Mouse (Mus musculus) liver, embryonic 15.5 days (tissue): ENCODE measurements at regions not wholly inside any gene's neighbourhood (a gene's known extent, or its start where the extent isn't known, plus 50 kb on each side); places are given as distances from the start of the nearest gene placed in this dataset.

Experiments
- ATAC-seq: fragments of 200-750 bp; cut with Nextera tagmentation; 2 replicates; pipeline ENCODE4 v1.8.0; 2017; ENCODE audit warnings: moderate number of reproducible peaks, mild to moderate bottlenecking, moderate library complexity; ENCODE audit not compliant: insufficient read depth
- H3K27ac ChIP-seq: fragments of 300-500 bp; sonication (generic); replicated peaks from 2 replicates; pipeline ENCODE4 v1.5.1; 2015; ENCODE audit warnings: mild to moderate bottlenecking, inconsistent platforms
- H3K27me3 ChIP-seq: fragments of 300-500 bp; sonication (generic); 2 replicates; pipeline ENCODE4 v1.6.1; 2015; ENCODE audit warnings: mild to moderate bottlenecking, inconsistent platforms
- H3K36me3 ChIP-seq: fragments of 300-500 bp; sonication (generic); replicated peaks from 2 replicates; pipeline ENCODE4 v1.6.1; 2015; ENCODE audit warnings: moderate library complexity, mild to moderate bottlenecking, inconsistent platforms
- H3K4me1 ChIP-seq: fragments of 300-500 bp; sonication (generic); replicated peaks from 2 replicates; pipeline ENCODE4 v1.6.1; 2015; ENCODE audit warnings: inconsistent platforms
- H3K4me2 ChIP-seq: fragments of 300-500 bp; sonication (generic); 2 replicates; pipeline ENCODE4 v1.6.1; 2015; ENCODE audit warnings: moderate library complexity, mild to moderate bottlenecking, inconsistent platforms
- H3K4me3 ChIP-seq: fragments of 300-500 bp; sonication (generic); replicated peaks from 2 replicates; pipeline ENCODE4 v1.5.1; 2015; ENCODE audit warnings: mild to moderate bottlenecking, inconsistent platforms
- H3K9ac ChIP-seq: fragments of 300-500 bp; sonication (generic); 2 replicates; pipeline ENCODE4 v1.6.1; 2015; ENCODE audit warnings: moderate library complexity, mild to moderate bottlenecking, inconsistent platforms
- H3K9me3 ChIP-seq: fragments of 300-500 bp; sonication (generic); replicated peaks from 2 replicates; pipeline ENCODE4 v1.6.1; 2016; ENCODE audit warnings: inconsistent platforms
- WGBS: fragments of 180-500 bp; shearing (Covaris S2); methylation state at CpG from one replicate; pipeline ENCODE4 v1.1.7; 2015; ENCODE audit warnings: mixed read lengths; ENCODE audit not compliant: insufficient replicate concordance; 5-methylcytosine and 5-hydroxymethylcytosine counted together

DNA sequence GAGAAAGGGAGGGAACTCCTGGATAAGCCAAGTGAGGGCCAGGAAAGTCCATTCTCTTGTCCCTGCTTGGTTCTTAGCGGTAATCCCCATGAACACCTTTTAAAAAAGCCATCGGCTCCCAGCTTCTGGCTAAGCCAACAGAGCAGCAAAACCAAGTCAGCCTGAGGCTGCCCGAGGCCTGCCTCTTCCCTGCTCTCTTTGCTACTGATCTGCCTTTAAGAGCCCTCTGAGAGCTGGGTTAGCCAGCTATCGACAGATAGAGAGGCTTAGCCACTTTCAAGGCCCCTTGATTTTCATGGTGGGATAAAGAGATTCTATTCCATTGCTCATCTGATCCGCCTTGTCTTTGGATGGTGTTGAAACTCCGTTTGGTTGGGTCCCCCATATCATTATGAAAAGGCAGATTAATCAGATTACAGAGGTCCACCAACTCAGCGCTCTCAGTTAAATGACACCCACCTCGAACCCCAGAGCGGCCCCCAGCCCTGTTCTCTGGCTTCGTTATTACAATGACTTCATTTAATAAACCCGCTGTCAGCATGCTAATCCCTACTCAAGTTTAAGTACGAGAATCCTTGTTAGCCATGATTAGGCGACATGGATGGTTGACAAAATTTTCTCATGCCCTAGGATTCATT lies 66.1 kb downstream of the Slc4a3 start:
- H3K9me3 ChIP-seq: no peaks in the 10 kb centered on the region
- WGBS: 62% methylated on average over 13 of the region's 13 CpGs
- no peak overlapping the region for H3K4me2 ChIP-seq
- no peaks in the 10 kb centered on the region for H3K27me3 ChIP-seq
- H3K36me3 ChIP-seq: no peaks in the 10 kb centered on the region
- H3K27ac ChIP-seq: no peak overlapping the region
- no peak overlapping the region for H3K9ac ChIP-seq
- no peak for ATAC-seq
- H3K4me1 ChIP-seq: no peaks in the 10 kb centered on the region
- no peak overlapping the region for H3K4me3 ChIP-seq

DNA sequence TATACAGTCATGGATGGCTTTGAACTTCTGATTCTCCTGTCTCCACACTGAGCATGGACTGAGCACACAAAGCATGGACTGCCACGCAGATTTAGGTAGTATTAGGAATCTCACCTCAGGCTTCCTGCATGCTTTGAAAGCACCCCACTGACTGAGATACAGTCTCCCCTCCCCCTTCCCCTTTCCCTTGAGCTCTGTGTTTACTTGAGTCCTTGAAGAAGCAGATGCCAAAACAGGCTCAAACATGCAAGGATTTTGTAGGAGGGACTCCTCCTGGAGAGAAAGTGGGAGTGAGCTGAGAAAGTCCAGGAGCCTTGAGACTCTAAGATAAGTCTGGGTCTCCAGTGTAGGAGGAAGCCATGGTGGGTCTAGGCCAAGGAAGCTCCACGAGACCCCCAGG lies 67.1 kb downstream of the Slc4a3 start:
- Histone ChIP-seq H3K36me3 (no peaks in the 10 kb centered on the region), H3K4me1 (no peaks in the 10 kb centered on the region), H3K9ac (no peak overlapping the region), H3K4me3 (no peak overlapping the region), H3K27ac (no peak overlapping the region), H3K4me2 (no peak overlapping the region), H3K9me3 (no peaks in the 10 kb centered on the region), H3K27me3 (no peaks in the 10 kb centered on the region)
- no peak for ATAC-seq
- 34% methylated on average over 2 of the region's 2 CpGs for WGBS

- H3K4me3 ChIP-seq: no peak overlapping the region
- H3K9me3 ChIP-seq: no peaks in the 10 kb centered on the region
- no peak overlapping the region for H3K9ac ChIP-seq
- H3K27me3 ChIP-seq: no peaks in the 10 kb centered on the region
- H3K36me3 ChIP-seq: no peaks in the 10 kb centered on the region
- WGBS: 65% methylated on average over 2 of the region's 2 CpGs
- no peak for ATAC-seq
- no peaks in the 10 kb centered on the region for H3K4me1 ChIP-seq
- no peak overlapping the region for H3K27ac ChIP-seq
- no peak overlapping the region for H3K4me2 ChIP-seq
Measured at GRCm38 (mm10) chr1:75616971-75617370, 70.9 kb downstream of the Slc4a3 start.

DNA sequence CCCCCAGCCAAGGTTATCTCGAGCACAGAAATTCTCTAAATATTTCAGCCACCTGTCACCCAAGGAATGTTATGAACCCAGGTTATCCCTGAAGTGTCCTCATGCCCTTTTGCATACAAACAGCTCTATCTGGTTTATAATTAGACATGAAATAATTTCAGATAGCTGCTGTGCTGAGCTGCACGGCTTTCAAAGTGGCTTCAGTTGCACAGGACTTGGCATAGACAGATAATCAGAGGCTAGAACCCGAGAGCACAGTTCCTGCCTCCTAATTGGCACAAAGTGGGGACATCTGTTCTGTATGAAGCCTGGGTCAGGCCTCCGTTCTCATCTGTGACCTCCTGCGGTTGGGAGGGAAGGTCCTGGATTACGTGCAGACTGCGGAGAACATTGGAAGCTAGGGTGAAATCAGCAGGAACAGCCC lies 72.3 kb downstream of the Slc4a3 start:
- Histone ChIP-seq H3K4me3 (no peak overlapping the region), H3K4me2 (no peak overlapping the region)
- 60% methylated on average over 7 of the region's 7 CpGs for WGBS

DNA sequence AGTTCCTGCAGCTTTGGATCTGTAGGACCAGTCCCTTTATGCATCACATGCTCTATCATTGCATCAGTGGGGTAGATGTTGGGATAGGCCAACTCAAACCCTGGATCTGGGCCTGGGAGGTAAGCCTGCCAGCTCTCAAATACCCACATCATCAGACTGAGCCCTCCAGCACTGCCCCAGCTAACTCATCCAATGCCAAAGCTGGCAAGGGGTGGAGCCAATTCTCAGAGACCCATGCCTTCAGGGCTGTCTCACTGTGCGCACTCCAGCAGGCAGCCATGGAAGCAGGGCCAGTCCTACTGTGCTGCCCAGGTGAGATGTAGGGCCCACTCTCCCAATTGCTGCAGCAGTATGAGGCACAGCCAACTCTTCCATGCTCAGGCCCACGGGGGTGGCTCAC lies 84.2 kb downstream of the Slc4a3 start:
- Histone ChIP-seq H3K4me2 (no peak overlapping the region), H3K4me3 (no peak overlapping the region), H3K9ac (no peak overlapping the region), H3K27ac (no peak overlapping the region), H3K36me3 (no peaks in the 10 kb centered on the region), H3K9me3 (no peaks in the 10 kb centered on the region), H3K27me3 (no peaks in the 10 kb centered on the region), H3K4me1 (no peaks in the 10 kb centered on the region)
- no peak for ATAC-seq
- 56% methylated on average over 2 of the region's 2 CpGs for WGBS

More for the DNA sequence above, 72.3 kb downstream of the Slc4a3 start:
- Histone ChIP-seq H3K4me1 (no peaks in the 10 kb centered on the region), H3K9ac (no peak overlapping the region), H3K27ac (no peak overlapping the region), H3K36me3 (no peaks in the 10 kb centered on the region), H3K9me3 (no peaks in the 10 kb centered on the region), H3K27me3 (no peaks in the 10 kb centered on the region)
- ATAC-seq: no peak

DNA sequence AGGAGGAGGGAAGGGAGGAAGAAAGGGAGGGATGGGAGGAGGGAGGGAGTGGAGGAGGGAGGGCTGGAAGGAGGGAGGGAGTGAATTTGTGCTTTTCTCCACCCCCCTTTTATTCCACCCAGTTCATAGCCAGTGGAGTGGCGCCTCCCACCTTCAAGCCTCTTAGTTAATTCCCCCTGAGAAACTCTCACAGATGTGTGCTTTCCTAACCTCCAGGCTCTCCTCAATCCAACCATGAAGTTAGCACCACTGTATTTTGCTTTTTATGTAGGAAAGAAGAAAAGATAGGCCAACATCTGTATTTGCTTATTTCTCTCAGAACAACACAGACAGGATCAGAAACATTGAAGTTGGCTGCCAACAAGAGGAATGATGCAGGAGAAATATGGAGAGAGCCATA lies 85.7 kb downstream of the Slc4a3 start:
- Histone ChIP-seq H3K4me2 (no peak overlapping the region), H3K9me3 (no peaks in the 10 kb centered on the region), H3K36me3 (no peaks in the 10 kb centered on the region), H3K4me3 (no peak overlapping the region), H3K27ac (no peak overlapping the region), H3K27me3 (no peaks in the 10 kb centered on the region), H3K4me1 (no peaks in the 10 kb centered on the region), H3K9ac (no peak overlapping the region)
- WGBS: 48% methylated on average over 1 of the region's 1 CpGs
- no peak for ATAC-seq

- Histone ChIP-seq H3K4me1 (no peaks in the 10 kb centered on the region), H3K27me3 (no peaks in the 10 kb centered on the region), H3K4me2 (no peak overlapping the region), H3K9ac (no peak overlapping the region), H3K4me3 (no peak overlapping the region), H3K9me3 (no peaks in the 10 kb centered on the region), H3K36me3 (no peaks in the 10 kb centered on the region), H3K27ac (no peak overlapping the region)
- ATAC-seq: no peak
- 74% methylated on average over 4 of the region's 4 CpGs for WGBS
Measured at GRCm38 (mm10) chr1:75635591-75635990, 89.5 kb downstream of the Slc4a3 start.

- WGBS: 59% methylated on average over 8 of the region's 8 CpGs
- ATAC-seq: no peak
Measured at GRCm38 (mm10) chr1:75639031-75640001, 93.2 kb downstream of the Slc4a3 start.

DNA sequence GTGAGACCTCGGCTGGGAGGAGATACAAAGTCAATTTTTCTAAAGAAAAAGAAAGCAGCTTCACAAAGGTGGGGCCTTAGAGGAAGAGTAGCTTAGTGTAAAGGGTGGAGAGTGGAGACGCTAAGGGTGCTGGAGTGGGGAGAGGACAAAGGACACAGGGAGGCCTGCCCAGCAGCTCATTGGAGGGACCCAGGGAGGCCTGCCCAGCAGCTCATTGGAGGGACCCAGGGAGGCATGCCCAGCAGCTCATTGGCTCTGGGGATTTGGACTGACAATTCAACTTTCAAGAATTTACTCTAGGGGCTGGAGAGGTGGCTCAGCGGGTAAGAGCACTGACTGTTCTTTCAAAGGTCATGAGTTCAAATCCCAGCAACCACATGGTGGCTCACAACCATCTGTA lies 96.4 kb downstream of the Slc4a3 start:
- no peak for ATAC-seq
- Histone ChIP-seq H3K9me3 (no peaks in the 10 kb centered on the region), H3K27ac (no peak overlapping the region), H3K36me3 (no peaks in the 10 kb centered on the region), H3K4me1 (no peaks in the 10 kb centered on the region), H3K27me3 (no peaks in the 10 kb centered on the region), H3K4me3 (no peak overlapping the region), H3K4me2 (no peak overlapping the region), H3K9ac (no peak overlapping the region)
- WGBS: 54% methylated on average over 3 of the region's 3 CpGs

More at GRCm38 (mm10) chr1:75639031-75640001, 93.2 kb downstream of the Slc4a3 start:
- no peak overlapping the region for H3K4me3 ChIP-seq
- H3K4me2 ChIP-seq: no peak overlapping the region
- no peaks in the 10 kb centered on the region for H3K27me3 ChIP-seq
- H3K27ac ChIP-seq: no peak overlapping the region
- H3K9me3 ChIP-seq: no peaks in the 10 kb centered on the region
- H3K9ac ChIP-seq: no peak overlapping the region
- no peaks in the 10 kb centered on the region for H3K36me3 ChIP-seq
- no peaks in the 10 kb centered on the region for H3K4me1 ChIP-seq

DNA sequence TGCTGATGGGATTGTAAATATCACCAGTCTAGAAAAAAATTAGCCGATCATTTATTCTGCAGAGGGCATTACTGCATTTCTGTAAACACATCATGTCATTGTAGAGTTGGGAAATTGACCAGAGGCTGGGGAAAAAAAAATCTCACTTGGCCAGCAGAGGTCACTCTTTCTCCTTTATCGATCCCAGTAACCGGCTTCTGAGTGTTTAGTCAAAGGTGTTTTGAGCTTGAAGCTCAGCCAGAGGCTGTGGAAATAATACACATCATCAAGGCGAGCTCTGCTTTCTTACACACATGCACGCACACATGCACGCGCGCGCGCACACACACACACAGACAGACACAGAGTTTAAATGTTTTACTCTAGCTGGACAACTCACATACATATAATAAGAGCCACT lies 106.5 kb downstream of the Slc4a3 start:
- H3K4me1 ChIP-seq: no peaks in the 10 kb centered on the region
- H3K9ac ChIP-seq: no peak overlapping the region
- no peak overlapping the region for H3K4me3 ChIP-seq
- H3K27ac ChIP-seq: no peak overlapping the region
- ATAC-seq: no peak
- no peak overlapping the region for H3K4me2 ChIP-seq
- WGBS: 21% methylated on average over 10 of the region's 10 CpGs
- H3K27me3 ChIP-seq: no peaks in the 10 kb centered on the region
- no peaks in the 10 kb centered on the region for H3K36me3 ChIP-seq
- H3K9me3 ChIP-seq: no peaks in the 10 kb centered on the region

- Histone ChIP-seq H3K4me3 (no peak overlapping the region), H3K9me3 (no peaks in the 10 kb centered on the region), H3K4me2 (no peak overlapping the region), H3K9ac (no peak overlapping the region), H3K36me3 (no peaks in the 10 kb centered on the region), H3K27ac (no peak overlapping the region), H3K27me3 (no peaks in the 10 kb centered on the region), H3K4me1 (no peaks in the 10 kb centered on the region)
- ATAC-seq: no peak
- 46% methylated on average over 3 of the region's 3 CpGs for WGBS
Measured at GRCm38 (mm10) chr1:75652987-75653573, 107.0 kb downstream of the Slc4a3 start.
